Mouse (Mus musculus) cerebellum, postnatal 25 days (tissue): ENCODE measurements at regions not wholly inside any gene's neighbourhood (a gene's known extent, or its start where the extent isn't known, plus 50 kb on each side); places are given as distances from the start of the nearest gene placed in this dataset.
A peak's percentile ranks its signal among the peaks of the same experiment; 100 is the strongest.

Experiments
- DNase-seq, 2 experiments: peaks; one replicate each; pipeline ENCODE4 v3.0.0; 2021; ENCODE audit warnings: mixed read lengths in 2 of 2

GRCm38 (mm10) chr19:28732998-28733397, 53.1 kb upstream of the Glis3 start:
- no peak for DNase-seq

GRCm38 (mm10) chr19:28733781-28734180, 53.9 kb upstream of the Glis3 start:
- DNase-seq, result no peak

GRCm38 (mm10) chr19:28743176-28743793, 63.4 kb upstream of the Glis3 start:
- peak in 1 of 2 experiments; percentile 17 for DNase-seq

- DNase-seq, result no peak
These were observed 65.2 kb upstream of the Glis3 start for GRCm38 (mm10) chr19:28745105-28745504.

GRCm38 (mm10) chr19:28745534-28745933, 65.7 kb upstream of the Glis3 start:
- DNase-seq, result no peak

- no peak for DNase-seq
These were observed 71.2 kb upstream of the Glis3 start for GRCm38 (mm10) chr19:28751091-28751490.

GRCm38 (mm10) chr19:28758854-28759253, 76.0 kb upstream of the Slc1a1 start:
- DNase-seq, result peak; percentile 71 to 80

GRCm38 (mm10) chr19:28764795-28765360, 70.0 kb upstream of the Slc1a1 start:
- no peak for DNase-seq

GRCm38 (mm10) chr19:28768218-28768617, 66.6 kb upstream of the Slc1a1 start:
- no peak for DNase-seq

- no peak for DNase-seq
These were observed 64.4 kb upstream of the Slc1a1 start for GRCm38 (mm10) chr19:28770419-28770818.

- no peak for DNase-seq
These were observed 63.0 kb upstream of the Slc1a1 start for GRCm38 (mm10) chr19:28771836-28772235.

- no peak for DNase-seq
These were observed 61.8 kb upstream of the Slc1a1 start for GRCm38 (mm10) chr19:28772840-28773570.

GRCm38 (mm10) chr19:28776868-28777267, 58.0 kb upstream of the Slc1a1 start:
- peak; percentile 21 to 22 for DNase-seq

GRCm38 (mm10) chr19:28777674-28778073, 57.2 kb upstream of the Slc1a1 start:
- DNase-seq, result peak; percentile 10 to 31

- DNase-seq, result no peak
These were observed 56.5 kb upstream of the Slc1a1 start for GRCm38 (mm10) chr19:28778386-28778785.

- DNase-seq, result no peak
These were observed 52.9 kb upstream of the Slc1a1 start for GRCm38 (mm10) chr19:28781971-28782370.
